Comparison of ENCODE assay signal across 10 mouse cellular contexts in the genomic region with DNA sequence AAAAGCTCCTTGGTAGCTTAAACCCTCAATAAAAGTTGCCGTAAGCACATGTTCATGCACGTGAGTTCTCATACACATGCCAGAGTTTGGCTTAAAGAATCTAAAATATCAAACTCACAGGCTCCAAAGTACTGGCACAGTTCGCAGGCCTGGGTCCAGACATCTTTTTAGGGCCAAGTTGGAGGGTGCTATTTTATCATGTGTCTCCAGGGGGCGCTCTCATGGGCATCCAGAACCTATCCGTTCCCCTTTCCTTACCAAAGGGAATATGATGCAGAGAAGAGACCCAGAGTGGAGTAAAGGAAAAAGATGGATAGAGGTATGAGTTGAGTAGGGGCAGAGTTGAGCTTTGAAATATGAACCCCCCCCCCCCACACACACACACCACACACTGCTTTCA.
DNase-seq lines count a peak whose midpoint lies in the region; ATAC-seq and TF ChIP-seq lines count a peak whose summit lies in the region.
"Had no signal": no experiment of that assay in that cellular context is flagged by ENCODE, and none has a peak within 500 bp of the region (broad histone marks: within the 10 kb centered on the region; RNA-seq: fewer than 3 reads in every experiment).

No protein-coding gene starts in this region.

- H3K27me3 ChIP-seq in E14TG2a.4 (ENCODE audit: insufficient read depth, low read length): no peaks in the 10 kb centered on the region; the same call in 1 of the 2 replicates
- H3K27me3 ChIP-seq in intestine, embryonic 15.5 days (replicated peaks): no peaks in the 10 kb centered on the region
- H3K27me3 ChIP-seq in hindbrain, embryonic 14.5 days (ENCODE audit: control insufficient read depth, insufficient read depth, low read length): no peaks in the 10 kb centered on the region
- H3K27me3 ChIP-seq: embryonic facial prominence, embryonic 13.5 days; midbrain, embryonic 12.5 days had no signal

- H3K4me3 ChIP-seq in layer of hippocampus, adult 2 months: no peak overlapping the region
- no peak overlapping the region for H3K4me3 ChIP-seq in E14TG2a.4 (replicated peaks; ENCODE audit: low read length)
- H3K4me3 ChIP-seq in intestine, embryonic 15.5 days (replicated peaks): no peak overlapping the region
- H3K4me3 ChIP-seq in hindbrain, embryonic 14.5 days (replicated peaks; ENCODE audit: low read length): no peak overlapping the region
- H3K4me3 ChIP-seq: embryonic facial prominence, embryonic 13.5 days; midbrain, embryonic 12.5 days had no signal

- TF ChIP-seq CTCF in layer of hippocampus, adult 2 months (conservative IDR thresholded peaks at IDR 0.05): peak; percentile 78
- peak; percentile 63 for TF ChIP-seq CTCF in E14TG2a.4 (conservative IDR thresholded peaks at IDR 0.05; ENCODE audit: low read length)

- 62% methylated on average over 5 of the region's 5 CpGs for WGBS in intestine, embryonic 15.5 days
- WGBS in hindbrain, embryonic 14.5 days: 48% methylated on average over 5 of the region's 5 CpGs

- peaks cover 7% of the 10 kb centered on the region for H3K4me1 ChIP-seq in E14TG2a.4 (replicated peaks; ENCODE audit: low read depth, low read length)
- 0 out of 2 replicates have a peak, but pooled peaks cover 4% of the 10 kb centered on the region for H3K4me1 ChIP-seq in intestine, embryonic 15.5 days (replicated peaks)
- H3K4me1 ChIP-seq in hindbrain, embryonic 14.5 days (replicated peaks; ENCODE audit: control insufficient read depth, insufficient read depth, low read length): peaks cover 8% of the 10 kb centered on the region; the same call in 1 of the 2 replicates

- peaks cover 18% of the 10 kb centered on the region for H3K9me3 ChIP-seq in E14TG2a.4 (ENCODE audit: low read length)
- no peaks in the 10 kb centered on the region for H3K9me3 ChIP-seq in intestine, embryonic 15.5 days
- no peaks in the 10 kb centered on the region for H3K9me3 ChIP-seq in hindbrain, embryonic 14.5 days (ENCODE audit: control insufficient read depth, low read length)
- H3K9me3 ChIP-seq: embryonic facial prominence, embryonic 13.5 days; midbrain, embryonic 12.5 days had no signal

- H3K9ac ChIP-seq in intestine, embryonic 15.5 days: no peak overlapping the region
- no peak overlapping the region for H3K9ac ChIP-seq in hindbrain, embryonic 14.5 days
- H3K9ac ChIP-seq: embryonic facial prominence, embryonic 13.5 days; midbrain, embryonic 12.5 days had no signal

- no peaks in the 10 kb centered on the region for H3K36me3 ChIP-seq in E14TG2a.4 (ENCODE audit: insufficient read depth, low read length)
- no peaks in the 10 kb centered on the region for H3K36me3 ChIP-seq in intestine, embryonic 15.5 days
- no peaks in the 10 kb centered on the region for H3K36me3 ChIP-seq in hindbrain, embryonic 14.5 days (replicated peaks; ENCODE audit: control insufficient read depth, insufficient read depth)
- H3K36me3 ChIP-seq: embryonic facial prominence, embryonic 13.5 days; midbrain, embryonic 12.5 days had no signal

- H3K4me2 ChIP-seq in intestine, embryonic 15.5 days (replicated peaks): no peak overlapping the region
- no peak overlapping the region for H3K4me2 ChIP-seq in hindbrain, embryonic 14.5 days (replicated peaks)
- H3K4me2 ChIP-seq: embryonic facial prominence, embryonic 13.5 days; midbrain, embryonic 12.5 days had no signal

- no peak for ATAC-seq in CD4-positive, CD25-positive, alpha-beta regulatory T cell, adult 4 months
- no peak for ATAC-seq in intestine, embryonic 15.5 days
- no peak for ATAC-seq in hindbrain, embryonic 14.5 days (ENCODE audit: low FRiP score)

- DNase-seq in CD4-positive, CD25-positive, alpha-beta regulatory T cell, adult 2 months (ENCODE audit: low read depth, low spot score): peak; percentile 10
- peak in 1 of 2 experiments; percentile 58 for DNase-seq in layer of hippocampus, adult 2 months (ENCODE audit: low spot score in 2 of 2)
- no peak for DNase-seq in layer of hippocampus, adult 11-12 months (ENCODE audit: low spot score)
- peak; percentile 58 to 74 for DNase-seq in cerebellum, postnatal 25 days
- DNase-seq in hindbrain, embryonic 14.5 days (ENCODE audit: low spot score): no peak

- H3K27ac ChIP-seq in layer of hippocampus, adult 2 months: 0 out of 2 replicates have a peak overlapping the region, but pooled peaks have one; percentile 4
- no peak overlapping the region for H3K27ac ChIP-seq in intestine, embryonic 15.5 days
- no peak overlapping the region for H3K27ac ChIP-seq in hindbrain, embryonic 14.5 days
- H3K27ac ChIP-seq: midbrain, embryonic 12.5 days had no signal

Comparison
In these comparisons a context has a peak if more than half of its experiments do, and no peak if none do; other contexts are left out.
1. DNase-seq: peak in CD4-positive, CD25-positive, alpha-beta regulatory T cell, adult 2 months (single experiment) and cerebellum, postnatal 25 days (2 of 2); none in layer of hippocampus, adult 11-12 months (single experiment) and hindbrain, embryonic 14.5 days (single experiment).